Mouse (Mus musculus) mature B cell (primary cell): ENCODE results near the gene Smoc2.

Experiments used
- in situ Hi-C: fragments of 300-500 bp; cut with MboI; formaldehyde crosslinking; loops from 2 replicates; pipeline ENCODE4 v1.14.3; 2019

Smoc2 gene

GRCm38 (mm10) chr17:14279177-14279965 is at the start of gene Smoc2:
Gene Smoc2 (plus strand): TSS chr17:14279506.
- in situ Hi-C loops = no loop called here

GRCm38 (mm10) chr17:14230698-14231430 is 48.4 kb upstream of the Smoc2 start:
- in situ Hi-C loops = no loop called here

DNA sequence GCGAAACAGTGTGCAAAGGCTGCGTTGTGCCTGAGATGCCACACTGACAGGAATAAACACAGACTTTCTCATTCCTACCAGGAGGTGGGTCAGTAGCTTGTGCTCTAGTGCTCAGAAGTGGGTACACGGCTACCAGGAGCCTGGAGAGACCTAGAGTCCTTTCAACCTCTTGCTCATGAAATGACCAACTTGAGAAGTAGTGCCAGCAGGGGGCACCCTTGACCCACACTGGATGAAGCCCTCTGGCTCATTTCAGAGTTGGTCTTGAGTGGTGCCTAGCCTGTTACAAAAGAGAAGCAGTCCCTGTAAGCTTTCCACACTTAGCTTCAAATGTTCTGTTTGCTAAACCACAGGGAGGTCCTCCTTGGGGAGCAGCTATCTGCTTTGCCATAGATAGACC is 46.7 kb upstream of the Smoc2 start:
- in situ Hi-C loops = no loop called here

DNA sequence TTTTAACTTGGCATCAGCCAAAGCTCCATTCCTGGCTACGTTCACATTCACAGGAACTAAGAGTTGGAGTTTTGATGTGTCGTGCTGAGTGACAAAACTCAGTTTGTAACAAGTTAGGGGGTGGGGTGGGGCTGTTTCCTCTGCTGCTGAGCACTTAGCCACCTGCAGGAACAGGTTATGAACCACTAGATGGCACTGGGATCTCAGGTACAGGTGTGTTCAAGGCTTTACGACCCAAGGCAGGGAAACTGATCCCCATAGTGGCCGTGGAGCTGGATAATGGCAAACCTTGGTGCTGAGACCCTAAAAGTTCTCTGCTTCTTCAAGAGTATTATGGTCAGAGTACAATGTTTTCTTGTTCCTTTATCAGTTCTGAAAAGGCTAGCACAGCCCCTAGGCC is 45.6 kb upstream of the Smoc2 start:
- in situ Hi-C loops = no loop called here

- in situ Hi-C loops = no loop called here
Measured at GRCm38 (mm10) chr17:14234774-14235389, 44.4 kb upstream of the Smoc2 start.

DNA sequence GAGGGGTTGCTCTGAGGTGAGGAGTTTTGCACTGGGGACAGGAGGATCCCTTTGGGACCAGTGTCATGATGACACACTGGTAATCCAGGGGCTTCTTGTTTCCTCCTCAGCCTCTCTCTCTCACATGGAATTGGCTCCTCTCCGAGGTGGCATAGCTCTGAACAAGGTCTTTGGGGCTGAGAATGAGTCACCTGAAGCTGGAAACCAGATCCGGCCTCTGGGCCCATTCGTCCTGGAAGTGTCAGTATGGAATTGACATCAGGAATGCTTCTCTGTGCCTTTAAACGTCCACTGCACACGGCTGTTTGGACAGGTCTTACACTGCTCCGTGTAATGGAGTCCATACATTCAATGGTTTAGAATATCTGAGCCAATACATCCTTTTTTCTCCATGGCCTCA is 42.2 kb upstream of the Smoc2 start:
- in situ Hi-C loops = no loop called here

DNA sequence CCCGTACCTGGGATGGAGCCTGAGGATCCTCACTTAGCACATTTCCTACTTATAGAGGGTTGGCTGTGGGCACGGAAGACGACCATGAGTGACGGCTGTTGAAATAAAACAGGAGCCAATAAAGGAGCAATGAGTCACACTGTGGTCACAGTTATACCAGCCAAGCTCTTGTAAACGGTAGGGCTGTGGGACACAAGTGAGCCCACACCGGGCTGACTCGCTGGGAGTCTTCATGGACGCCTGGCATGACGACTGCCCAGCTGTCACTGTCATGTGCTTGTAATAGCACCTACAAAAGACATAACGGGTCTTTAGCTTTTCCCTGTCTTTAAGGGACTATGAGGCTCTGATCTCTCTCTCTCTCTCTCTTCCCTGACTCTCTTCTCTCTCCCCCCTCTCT is 39.3 kb upstream of the Smoc2 start:
- in situ Hi-C loops = no loop called here

DNA sequence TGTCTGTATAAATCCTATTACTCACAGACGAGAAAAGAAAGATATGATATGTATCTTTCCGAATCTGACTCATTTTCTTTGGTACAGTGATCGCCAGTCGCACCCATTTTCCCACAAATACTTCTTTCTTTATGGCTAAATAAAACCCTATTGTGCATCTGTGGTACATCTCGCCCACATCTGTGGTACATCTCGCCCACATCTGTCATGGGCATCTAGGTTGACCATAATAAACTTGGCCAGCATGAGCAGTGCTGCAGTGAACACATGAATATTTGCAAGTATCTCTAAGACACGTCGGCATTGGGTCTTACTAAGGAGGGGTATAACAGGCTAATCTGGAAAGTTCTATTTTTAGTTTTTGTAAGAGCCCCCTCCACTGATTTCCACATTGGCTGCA is 36.7 kb upstream of the Smoc2 start:
- in situ Hi-C loops = no loop called here

DNA sequence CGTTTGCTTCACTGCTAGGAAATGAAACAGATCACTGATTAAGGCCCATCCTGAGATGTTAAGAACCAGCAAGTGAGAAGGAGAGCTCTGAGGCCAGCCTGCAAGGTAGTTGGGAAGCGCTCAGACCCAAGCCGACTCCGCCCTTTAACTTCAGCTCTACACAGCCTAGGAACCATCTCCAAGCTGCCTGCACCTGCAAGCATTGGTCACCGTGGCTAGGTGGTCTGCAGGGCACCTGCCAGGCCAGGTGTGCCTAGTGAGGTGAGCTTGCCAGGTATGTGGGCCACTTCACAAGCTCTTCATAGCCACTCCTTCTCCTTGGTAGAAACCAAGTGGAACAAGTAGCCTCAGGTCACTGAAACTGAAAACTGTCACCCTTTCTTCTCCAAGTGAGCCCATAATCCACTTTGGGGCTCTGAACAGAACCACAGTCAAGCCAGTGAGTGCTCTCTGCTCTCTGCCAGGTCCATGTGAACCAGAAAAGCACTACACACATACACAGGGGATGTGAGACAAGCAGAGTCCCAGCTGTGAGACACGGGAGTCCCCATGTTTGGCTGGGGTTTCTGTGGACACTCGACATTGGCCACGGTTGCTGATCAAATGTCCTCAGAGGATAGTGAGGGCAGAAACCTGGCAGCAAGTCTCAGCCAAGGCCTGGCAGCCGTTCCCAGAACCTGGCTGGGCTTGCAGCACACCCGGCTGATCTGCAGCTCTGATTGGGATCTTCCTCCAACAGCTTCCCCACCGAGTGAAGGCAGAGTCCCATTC is 34.9 kb upstream of the Smoc2 start:
- in situ Hi-C loops = no loop called here

- in situ Hi-C loops = no loop called here
Measured at GRCm38 (mm10) chr17:14246266-14246665, 33.0 kb upstream of the Smoc2 start.

DNA sequence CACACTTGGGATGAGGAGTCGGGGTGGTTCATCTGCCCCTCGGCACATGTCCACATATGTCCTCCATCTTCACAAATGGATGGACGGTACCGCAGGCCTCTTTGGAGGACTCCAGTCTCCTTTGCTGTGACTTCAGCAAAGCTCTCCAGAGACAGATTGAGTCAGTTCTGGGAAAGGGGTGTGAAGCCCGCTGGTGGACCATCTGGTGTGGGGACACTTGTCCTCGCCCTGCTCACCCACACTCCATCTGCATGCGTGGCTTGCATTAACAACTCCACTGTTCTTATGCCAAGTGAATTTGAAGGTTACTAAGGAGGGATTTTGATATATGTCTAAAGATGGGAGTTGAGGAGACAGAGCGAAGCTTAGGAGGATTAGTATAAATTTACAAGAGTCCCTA is 31.4 kb upstream of the Smoc2 start:
- in situ Hi-C loops = no loop called here

- in situ Hi-C loops = no loop called here
Measured at GRCm38 (mm10) chr17:14249595-14249994, 29.7 kb upstream of the Smoc2 start.

DNA sequence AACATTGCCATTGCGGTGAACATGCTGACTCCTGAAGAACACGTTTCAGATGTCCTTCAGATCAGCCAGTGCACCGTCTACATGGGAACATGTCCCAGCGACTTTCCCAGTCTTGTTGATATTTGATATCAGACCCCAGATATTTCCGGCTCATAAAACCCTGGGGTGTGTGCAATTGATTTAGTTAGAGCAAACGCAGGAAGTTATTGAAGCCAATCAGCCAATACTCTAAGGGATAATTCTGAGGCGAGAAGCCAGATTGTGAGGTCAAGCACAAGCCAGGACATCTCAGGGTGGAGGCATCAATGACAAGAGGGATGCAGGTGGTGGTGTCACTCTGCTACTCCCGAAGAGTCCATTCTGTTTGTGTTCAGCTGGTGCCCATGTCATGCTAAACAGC is 28.9 kb upstream of the Smoc2 start:
- in situ Hi-C loops = no loop called here

GRCm38 (mm10) chr17:14252456-14252855 is 26.9 kb upstream of the Smoc2 start:
- in situ Hi-C loops = no loop called here

GRCm38 (mm10) chr17:14254616-14255015 is 24.7 kb upstream of the Smoc2 start:
- in situ Hi-C loops = no loop called here

DNA sequence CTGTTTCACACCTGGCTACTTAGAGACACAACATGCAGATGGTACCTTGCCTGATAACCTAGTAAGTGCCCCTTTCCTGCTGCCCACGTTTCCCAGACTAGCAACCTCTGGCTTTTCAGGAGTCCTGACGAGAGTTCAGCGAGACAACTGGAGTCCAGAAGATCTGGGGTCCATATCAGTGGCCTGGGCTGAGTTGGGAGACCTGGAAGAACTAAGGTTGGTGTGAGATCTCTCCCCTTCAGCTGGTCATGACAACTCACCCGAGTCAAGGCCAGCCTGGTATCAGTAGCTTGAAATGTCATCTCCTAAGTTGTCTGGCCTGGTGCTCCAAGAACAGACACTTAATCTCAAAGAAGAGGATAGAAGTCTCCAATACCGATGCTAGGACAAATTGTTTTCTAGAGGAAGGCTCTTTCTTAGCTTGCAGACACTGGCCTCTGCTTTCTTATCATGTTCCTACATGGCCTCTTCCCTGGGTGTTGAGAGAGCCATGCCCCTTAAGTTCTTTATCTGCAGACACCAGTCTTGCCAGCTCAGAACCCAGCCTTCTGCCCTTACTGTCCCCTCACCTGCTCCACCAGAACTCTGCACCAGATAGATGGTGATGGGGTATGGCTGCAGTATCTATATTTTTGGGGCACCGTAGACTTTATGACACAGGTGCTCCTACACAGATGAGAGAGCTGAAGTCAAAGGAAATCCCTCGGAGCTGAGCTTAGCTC is 21.3 kb upstream of the Smoc2 start:
- in situ Hi-C loops = no loop called here

DNA sequence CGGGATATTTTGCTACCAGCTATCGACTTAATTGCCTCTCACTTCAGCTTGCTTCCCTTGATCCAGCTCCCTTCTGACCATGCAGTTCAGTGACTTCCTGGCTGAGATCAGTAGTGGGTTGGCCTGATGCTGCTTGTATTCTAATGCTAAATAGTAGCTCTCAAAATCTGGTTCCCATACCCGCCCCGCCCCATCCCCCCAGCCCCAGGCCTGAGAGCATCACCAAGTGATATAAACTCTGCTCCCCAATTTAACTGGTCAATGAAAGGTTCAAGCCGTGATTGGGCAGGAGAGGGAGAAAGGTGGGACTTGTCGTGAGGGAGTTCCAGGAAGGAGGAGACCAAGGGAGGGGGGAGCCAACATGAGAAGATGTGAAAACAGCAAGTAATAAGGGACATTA is 20.4 kb upstream of the Smoc2 start:
- in situ Hi-C loops = no loop called here

DNA sequence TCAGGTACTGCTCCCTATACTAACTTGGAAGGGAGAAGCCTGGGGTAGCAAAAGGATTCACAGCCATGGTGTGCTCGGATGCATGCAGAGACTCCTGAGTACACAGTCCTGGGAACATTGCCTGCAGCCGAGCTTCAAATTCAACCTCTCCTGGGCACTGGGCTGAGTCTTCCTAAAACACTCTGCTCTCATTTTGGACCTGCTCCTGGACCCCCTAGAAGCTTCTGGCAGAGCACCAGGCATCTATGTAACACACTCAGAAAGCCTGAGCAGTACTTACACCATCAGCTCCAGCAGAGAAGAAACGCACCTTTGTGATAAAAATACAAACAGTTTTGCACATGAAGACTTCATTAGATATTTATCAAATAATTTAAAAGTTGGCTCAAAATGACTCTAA is 18.3 kb upstream of the Smoc2 start:
- in situ Hi-C loops = no loop called here

- in situ Hi-C loops = no loop called here
Measured at GRCm38 (mm10) chr17:14262217-14262616, 17.1 kb upstream of the Smoc2 start.

DNA sequence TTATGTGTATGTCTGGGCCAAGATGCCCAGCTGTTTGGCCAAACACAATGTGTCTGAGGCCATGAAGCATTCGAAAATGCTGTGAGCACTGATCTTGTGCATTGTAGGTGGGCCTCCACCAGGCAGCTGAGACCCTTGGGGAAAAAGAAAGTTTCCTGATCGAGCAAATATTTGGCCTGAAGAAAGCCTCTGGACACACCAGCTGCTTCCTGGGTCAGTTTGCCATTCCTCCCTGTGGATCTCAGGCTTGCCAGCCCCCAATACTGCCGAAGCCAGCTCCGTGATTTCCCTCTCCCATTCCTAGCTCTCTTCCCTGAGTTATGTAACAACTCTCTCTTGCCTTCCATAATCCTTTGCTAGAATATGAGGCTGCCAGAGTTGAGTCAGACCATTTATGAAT is 11.3 kb upstream of the Smoc2 start:
- in situ Hi-C loops = no loop called here

DNA sequence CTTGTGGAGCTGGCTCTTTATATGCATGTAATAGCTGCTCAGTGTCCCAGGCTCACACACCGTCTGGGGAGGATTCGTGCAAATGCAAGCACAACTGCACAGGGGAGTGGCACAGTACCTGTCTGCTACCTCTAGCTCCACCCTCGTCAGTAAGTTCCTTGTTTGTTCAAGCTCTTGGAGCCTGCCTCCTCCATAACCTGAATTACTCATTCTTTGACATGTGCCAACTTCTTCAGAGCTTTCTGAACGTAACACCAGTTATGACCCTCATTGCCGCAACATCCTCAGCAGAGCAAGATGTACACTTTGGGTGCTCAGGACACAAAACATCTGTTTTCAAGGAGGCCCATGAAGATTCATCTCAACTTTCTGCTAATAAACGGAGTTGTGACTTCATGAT is 5.9 kb upstream of the Smoc2 start:
- in situ Hi-C loops = no loop called here

- in situ Hi-C loops = no loop called here
Measured at GRCm38 (mm10) chr17:14277310-14277709, 2.0 kb upstream of the Smoc2 start.
